Comparison of ENCODE assay signal across 8 mouse cellular contexts in the genomic region with DNA sequence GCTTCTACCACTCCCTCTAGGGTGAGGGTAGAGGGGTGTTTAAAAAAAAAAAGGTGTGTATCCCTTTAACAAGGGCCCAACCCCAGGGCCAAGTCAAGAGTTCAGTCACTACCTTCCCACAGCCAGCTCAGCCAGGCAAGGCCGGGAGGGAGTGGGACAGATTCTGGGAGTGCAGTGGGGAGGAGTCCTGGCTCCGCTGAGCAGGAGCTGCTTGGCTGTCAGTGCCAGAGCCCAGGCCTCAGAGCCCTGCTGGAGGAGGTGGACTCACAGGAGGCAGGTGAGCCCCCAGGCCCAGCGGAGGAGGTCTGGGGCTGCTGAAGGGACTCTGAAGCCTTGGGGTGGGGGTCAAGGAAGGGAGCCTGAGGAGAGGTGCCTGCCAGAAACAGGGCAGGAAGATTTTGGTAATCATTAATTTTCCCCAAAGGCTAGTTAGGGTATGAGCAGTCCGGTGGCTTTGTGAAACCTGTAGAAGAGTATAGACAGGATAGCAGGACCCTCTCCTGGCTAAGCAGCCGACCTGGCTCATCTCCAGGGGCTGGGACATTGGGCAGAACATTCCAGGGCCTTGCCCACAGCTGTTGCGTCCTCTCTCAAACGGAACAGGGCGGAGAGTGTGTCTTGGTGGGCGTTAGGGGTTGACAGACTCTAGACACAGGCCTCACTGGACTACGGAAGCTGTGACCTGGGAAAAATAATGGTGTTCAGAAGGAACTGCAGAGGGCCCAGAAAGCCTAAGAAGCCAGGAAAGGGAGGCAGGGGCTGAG. TPM values are rescaled to one million over a fixed set of nuclear protein-coding genes. Genes with fewer than 3 reads are reported as not detected.
DNase-seq lines count a peak whose midpoint lies in the region; ATAC-seq and TF ChIP-seq lines count a peak whose summit lies in the region.

A gene (plus strand): TSS at position 114 of the 764 bp plus-strand sequence.

- peak within 1 kb of the TSS; percentile 5; the same call in 1 of the 2 replicates for H3K9ac ChIP-seq in hindbrain, postnatal 0 days (replicated peaks; ENCODE audit: low read length)

- H3K36me3 ChIP-seq in hindbrain, postnatal 0 days (ENCODE audit: insufficient read depth, low read length) = no peaks in the 10 kb centered on the region
- no peaks in the 10 kb centered on the region for H3K36me3 ChIP-seq in midbrain, embryonic 10.5 days

- no peaks in the 10 kb centered on the region for H3K27me3 ChIP-seq in hindbrain, postnatal 0 days (ENCODE audit: insufficient read depth, low read length)
- H3K27me3 ChIP-seq in midbrain, embryonic 10.5 days (ENCODE audit: low read depth, poor library complexity, severe bottlenecking) = no peaks in the 10 kb centered on the region

- peak within 1 kb of the TSS; percentile 36; the same call in 1 of the 2 replicates for H3K27ac ChIP-seq in hindbrain, postnatal 0 days
- H3K27ac ChIP-seq in midbrain, embryonic 10.5 days (replicated peaks) = no peak within 1 kb of the TSS

- no peaks in the 10 kb centered on the region for H3K9me3 ChIP-seq in hindbrain, postnatal 0 days (ENCODE audit: low read length)
- H3K9me3 ChIP-seq in midbrain, embryonic 10.5 days (replicated peaks) = no peaks in the 10 kb centered on the region

- intact Hi-C loops in gastrocnemius, postnatal 14 days (cut with DNase I; ENCODE audit: low total_unique reads) = no loop called here
- intact Hi-C loops in left cerebral cortex, postnatal 14 days (cut with DNase I) = no loop called here

- TF ChIP-seq CTCF in hindbrain, postnatal 0 days (IDR thresholded peaks at IDR 0.05; ENCODE audit: low read depth) = no peak

- WGBS in hindbrain, postnatal 0 days = 33% methylated on average over 10 of the region's 10 CpGs
- WGBS in midbrain, embryonic 10.5 days = 45% methylated on average over 10 of the region's 10 CpGs

- peak within 1 kb of the TSS; percentile 38 for H3K4me2 ChIP-seq in hindbrain, postnatal 0 days (ENCODE audit: low read depth, low read length)

- peak within 1 kb of the TSS; percentile 18; the same call in 1 of the 2 replicates for H3K4me3 ChIP-seq in hindbrain, postnatal 0 days (ENCODE audit: low read length)
- H3K4me3 ChIP-seq in midbrain, embryonic 10.5 days = no peak within 1 kb of the TSS

- peaks cover 9% of the 10 kb centered on the region; the same call in 1 of the 2 replicates for H3K4me1 ChIP-seq in hindbrain, postnatal 0 days (ENCODE audit: insufficient read depth, low read length)
- peaks cover 17% of the 10 kb centered on the region for H3K4me1 ChIP-seq in midbrain, embryonic 10.5 days

- peak; percentile 71; the same call in 1 of the 2 replicates for ATAC-seq in hindbrain, postnatal 0 days

- peak; percentile 87 for DNase-seq in adipocyte (ENCODE audit: low spot score)
- DNase-seq in cerebellum, adult 18-20 months = peak; percentile 58 to 76
- peak; percentile 89 for DNase-seq in gastrocnemius, postnatal 14 days
- DNase-seq in hindbrain, postnatal 0 days (ENCODE audit: low spot score) = peak; percentile 41
- peak in 1 of 2 experiments; percentile 38 for DNase-seq in left cerebral cortex, postnatal 14 days (ENCODE audit: low spot score in 2 of 2)
- no peak for DNase-seq in midbrain, embryonic 10.5 days (ENCODE audit: low spot score)
- peak; percentile 88 for DNase-seq in urinary bladder, postnatal 14 days (ENCODE audit: low spot score)
- no peak for DNase-seq in thymus, postnatal 4 days

RNA-seq across cellular contexts. Expression of the gene that starts here (rescaled TPM):
- 100 to 1,000 TPM in 1 of 2 experiments, 10 to 100 TPM in 1; 79.5 to 106 TPM for total RNA-seq in gastrocnemius, postnatal 14 days (2021)
- total RNA-seq in hindbrain, postnatal 0 days (2014; rRNA removed) = 87.0 and 90.9 TPM in 2 replicates
- 103 and 115 TPM in 2 replicates for polyA plus RNA-seq in hindbrain, postnatal 0 days (2015; fragmentation: Nextera tagmentation; extraction: Ambion mirVana)
- total RNA-seq in left cerebral cortex, postnatal 14 days (2021) = 10 to 100 TPM; 77.0 to 96.7 TPM
- 30.8 and 35.3 TPM in 2 replicates for polyA plus RNA-seq in midbrain, embryonic 10.5 days (2016; fragmentation: Nextera tagmentation; extraction: Ambion mirVana)

Comparison
In these comparisons a context has a peak if more than half of its experiments do, and no peak if none do; other contexts are left out.
1. DNase-seq: peak in adipocyte (single experiment), cerebellum, adult 18-20 months (2 of 2), gastrocnemius, postnatal 14 days (single experiment), hindbrain, postnatal 0 days (single experiment) and urinary bladder, postnatal 14 days (single experiment); none in midbrain, embryonic 10.5 days (single experiment) and thymus, postnatal 4 days (single experiment).